Mouse (Mus musculus): ENCODE data around the gene Lrpap1. TPM values are rescaled to one million over a fixed set of nuclear protein-coding genes. Genes with fewer than 3 reads are reported as not detected.

The Lrpap1 gene
- polyA plus RNA-seq (2017; shearing (Covaris generic)), result 10 to 100 TPM; 69.2 to 75.4 TPM

DNA sequence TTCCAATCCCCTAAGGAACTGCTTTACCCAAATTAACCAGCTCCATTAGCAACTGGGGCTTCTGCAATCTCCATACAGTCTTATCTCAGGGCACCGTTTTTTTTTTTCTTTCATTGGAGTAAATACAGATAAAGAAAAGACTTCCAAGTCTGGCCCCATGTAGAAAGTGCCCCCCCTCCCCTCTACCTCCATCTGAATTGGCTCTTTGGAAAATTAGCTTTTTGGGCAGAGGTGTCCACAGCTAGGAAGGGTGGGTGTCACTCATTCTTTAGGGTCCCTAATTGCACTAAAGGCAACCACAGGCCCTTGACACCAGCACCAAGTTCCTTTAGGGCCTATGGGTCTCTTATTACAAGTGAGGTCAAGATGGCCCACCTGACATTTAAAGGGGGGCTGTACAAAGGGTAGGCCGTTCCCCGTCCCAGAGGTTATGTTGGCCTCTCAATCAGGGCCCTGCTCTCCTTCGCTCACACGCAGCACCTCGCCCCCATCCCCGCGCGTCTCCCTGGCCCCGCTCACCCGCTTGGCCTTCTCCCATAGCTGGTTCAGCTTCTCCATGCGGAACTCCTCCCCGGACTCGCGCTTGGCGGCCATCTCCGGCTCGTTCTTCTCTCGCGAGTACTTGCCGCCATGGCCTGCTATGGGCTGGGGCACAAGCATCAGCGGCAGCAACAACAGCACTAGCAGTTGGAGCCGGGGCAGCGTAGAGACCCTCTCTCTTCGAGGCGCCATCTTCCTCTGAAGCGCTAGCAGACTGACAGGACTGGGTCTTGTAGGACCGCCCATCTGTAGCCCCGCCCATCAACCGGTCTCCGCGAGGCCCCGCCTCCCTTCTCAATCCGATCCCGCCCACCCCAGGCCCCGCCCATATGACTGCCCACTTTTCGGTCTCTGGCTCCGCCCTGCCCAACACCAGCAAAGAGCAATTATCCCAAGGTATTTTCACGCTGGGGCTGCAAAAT is at the start of gene Lrpap1:
Gene Lrpap1 (minus strand): TSS at position 807 of the 962 bp plus-strand sequence.

GRCm38 (mm10) chr5:35056604-35057432 is 48.7 kb downstream of the Lrpap1 start, which contains the start of gene Dok7:
Dok7 (plus strand) TSS chr5:35056766.

Other genes starting within 250 kb of the Lrpap1 start
- under 1 TPM; 0.23 to 0.25 TPM for gene Msantd1, start 197.8 kb downstream of the Lrpap1 start, polyA plus RNA-seq (2017; shearing (Covaris generic))
- gene Rgs12, start 156.3 kb downstream of the Lrpap1 start, polyA plus RNA-seq (2017; shearing (Covaris generic)), result 10 to 100 TPM in 1 of 2 experiments, 1 to 10 TPM in 1; 7.4 to 13.4 TPM
- 1 to 10 TPM; 2.3 to 6.4 TPM for gene Hgfac, start 64.3 kb downstream of the Lrpap1 start, polyA plus RNA-seq (2017; shearing (Covaris generic))
- not detected for gene Dok7, start 49.0 kb downstream of the Lrpap1 start, polyA plus RNA-seq (2017; shearing (Covaris generic))
- gene Adra2c, start 172.6 kb upstream of the Lrpap1 start, polyA plus RNA-seq (2017; shearing (Covaris generic)), result under 1 TPM in 1 of 2 experiments, not detected in 1; 0.18 TPM